Mouse (Mus musculus) cerebellum, adult 2 months (tissue): ENCODE measurements around the gene Arrdc2. TPM values are rescaled to one million over a fixed set of nuclear protein-coding genes. Genes with fewer than 3 reads are reported as not detected.

Experiments used
- DNase-seq, 2 experiments: peaks; one replicate each; pipeline ENCODE4 v3.0.0; 2021
- H3K27ac ChIP-seq: fragments of 200-500 bp; 2 replicates; pipeline ENCODE4 v1.5.1; 2012; ENCODE audit warnings: low read length, control low read depth, inconsistent platforms; ENCODE audit not compliant: insufficient read depth
- H3K27me3 ChIP-seq: fragments of 200-500 bp; 2 replicates; pipeline ENCODE4 v1.6.1; 2012; ENCODE audit warnings: inconsistent platforms, mild to moderate bottlenecking, low read length, moderate library complexity; ENCODE audit not compliant: control insufficient read depth, insufficient read depth
- H3K4me1 ChIP-seq: fragments of 200-500 bp; 2 replicates; pipeline ENCODE4 v1.6.1; 2011; ENCODE audit warnings: low read length; ENCODE audit not compliant: control insufficient read depth, insufficient read depth
- H3K4me3 ChIP-seq: fragments of 200-500 bp; replicated peaks from 2 replicates; pipeline ENCODE3; 2011; ENCODE audit warnings: mild to moderate bottlenecking, low read depth, low read length, control low read depth; ENCODE audit not compliant: insufficient read depth
- CTCF ChIP-seq: fragments of 200-500 bp; IDR thresholded peaks from 2 replicates; pipeline ENCODE4 v1.5.1; 2011; ENCODE audit warnings: low read depth, mild to moderate bottlenecking, control low read depth, low read length, moderate library complexity, borderline replicate concordance; ENCODE audit not compliant: insufficient read depth
- POLR2A ChIP-seq: fragments of 200-500 bp; IDR thresholded peaks from 2 replicates; pipeline ENCODE4 v1.6.1; 2011; ENCODE audit warnings: low read length, control low read depth, borderline replicate concordance; ENCODE audit not compliant: insufficient read depth
- WGBS: fragments of 180-500 bp; shearing (Covaris S2); methylation state at CpG from one replicate; pipeline ENCODE4 v1.1.7; 2018; 5-methylcytosine and 5-hydroxymethylcytosine counted together
- polyA plus RNA-seq: library from polyadenylated mRNA; depleted of rRNA; stranded (reverse); fragments of >200 nt; gene quantifications from 2 replicates; pipeline ENCODE4 v1.2.3, GENCODE M21; 2012

The Arrdc2 gene
- polyA plus RNA-seq, 1 experiment = 34.0 TPM

DNA sequence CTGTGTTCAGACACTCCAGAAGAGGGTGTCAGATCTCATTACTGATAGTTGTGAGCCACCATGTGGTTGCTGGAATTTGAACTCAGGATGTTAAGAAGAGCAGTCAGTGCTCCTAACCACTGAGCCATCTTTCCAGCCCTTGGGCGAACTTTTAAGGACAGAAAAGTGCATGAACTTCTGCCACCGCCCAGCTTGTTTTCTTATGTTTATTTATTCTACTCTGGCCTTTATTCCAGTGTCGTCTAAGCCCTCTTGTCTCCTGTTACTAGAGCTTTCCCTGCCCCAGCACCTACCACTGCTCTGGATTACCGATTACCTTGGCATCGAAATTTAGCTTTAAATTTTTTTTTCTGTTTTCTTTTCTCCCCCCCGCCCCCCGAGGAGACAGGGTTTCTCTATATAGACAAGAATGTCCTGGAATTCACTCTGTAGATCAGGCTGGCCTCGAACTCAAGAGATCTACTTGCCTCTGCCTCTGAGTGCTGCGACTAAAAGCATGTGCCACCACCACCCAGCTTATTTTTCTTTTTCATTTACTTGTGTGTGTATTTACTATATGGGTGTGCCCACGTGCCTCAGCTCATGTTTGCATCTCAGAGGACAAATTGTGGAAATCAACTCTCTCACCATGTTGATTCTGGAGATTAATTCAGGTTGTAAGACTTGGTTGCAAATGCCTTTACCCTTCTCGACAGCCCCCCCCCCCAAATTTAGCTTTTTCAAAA is 36.6 kb downstream of the Arrdc2 start:
- Histone ChIP-seq H3K27ac (no peak overlapping the region), H3K27me3 (peaks cover 2% of the 10 kb centered on the region; the same call in 1 of the 2 replicates), H3K4me3 (no peak overlapping the region), H3K4me1 (peaks cover 4% of the 10 kb centered on the region; the same call in 1 of the 2 replicates)
- WGBS = 84% methylated on average over 11 of the region's 11 CpGs
- TF ChIP-seq POLR2A (no peak), CTCF (no peak)
- no peak for DNase-seq

DNA sequence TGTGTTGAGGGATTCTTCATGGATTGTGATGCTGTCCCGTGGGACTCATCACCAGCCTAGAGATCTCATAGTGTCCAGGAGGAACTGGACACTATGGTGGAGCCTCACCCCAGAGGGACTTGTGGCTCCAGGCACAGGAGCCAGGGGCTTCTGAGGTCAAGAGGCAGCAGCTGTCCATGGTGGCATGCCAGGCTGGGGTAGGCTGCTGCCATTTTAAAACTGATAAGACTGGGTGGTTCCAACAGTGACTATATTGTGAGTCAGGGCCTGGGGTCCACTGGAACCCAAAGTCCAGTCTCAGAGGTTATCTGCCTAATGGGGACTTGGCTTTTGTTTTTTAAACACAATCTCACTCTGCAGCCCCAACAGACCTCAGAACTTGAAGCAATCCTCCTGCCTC is 37.7 kb downstream of the Arrdc2 start:
- H3K4me1 ChIP-seq = peaks cover 4% of the 10 kb centered on the region; the same call in 1 of the 2 replicates
- DNase-seq = no peak
- peaks cover 2% of the 10 kb centered on the region; the same call in 1 of the 2 replicates for H3K27me3 ChIP-seq
- WGBS = 80% methylated on average over 1 of the region's 1 CpGs
- no peak for TF ChIP-seq CTCF
- TF ChIP-seq POLR2A = no peak
- no peak overlapping the region for H3K27ac ChIP-seq
- no peak overlapping the region for H3K4me3 ChIP-seq

DNA sequence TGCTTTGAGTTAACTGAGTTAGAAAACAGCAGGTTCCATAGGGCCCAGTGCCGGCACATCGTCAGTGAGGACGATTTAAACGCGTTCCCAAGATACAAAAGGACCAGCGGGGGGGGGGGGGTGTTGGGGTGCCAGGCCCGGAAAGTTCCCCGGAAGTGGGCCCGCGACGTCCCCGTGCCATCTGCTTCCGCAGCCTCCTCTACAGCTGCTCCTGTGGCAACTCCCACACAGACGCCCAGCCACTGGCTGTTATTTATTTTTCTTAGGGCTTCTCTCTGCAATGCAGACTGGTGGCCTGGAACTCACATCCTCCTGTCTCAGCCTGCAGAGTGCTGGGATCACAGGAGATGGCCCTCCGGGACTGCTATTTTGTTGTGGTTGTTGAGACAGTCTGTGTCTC is 38.4 kb downstream of the Arrdc2 start:
- no peak for DNase-seq
- WGBS = 15% methylated on average over 15 of the region's 15 CpGs
- Histone ChIP-seq H3K4me1 (peaks cover 4% of the 10 kb centered on the region; the same call in 1 of the 2 replicates), H3K4me3 (no peak overlapping the region), H3K27me3 (peaks cover 2% of the 10 kb centered on the region; the same call in 1 of the 2 replicates), H3K27ac (no peak overlapping the region)
- TF ChIP-seq POLR2A (no peak), CTCF (no peak)

DNA sequence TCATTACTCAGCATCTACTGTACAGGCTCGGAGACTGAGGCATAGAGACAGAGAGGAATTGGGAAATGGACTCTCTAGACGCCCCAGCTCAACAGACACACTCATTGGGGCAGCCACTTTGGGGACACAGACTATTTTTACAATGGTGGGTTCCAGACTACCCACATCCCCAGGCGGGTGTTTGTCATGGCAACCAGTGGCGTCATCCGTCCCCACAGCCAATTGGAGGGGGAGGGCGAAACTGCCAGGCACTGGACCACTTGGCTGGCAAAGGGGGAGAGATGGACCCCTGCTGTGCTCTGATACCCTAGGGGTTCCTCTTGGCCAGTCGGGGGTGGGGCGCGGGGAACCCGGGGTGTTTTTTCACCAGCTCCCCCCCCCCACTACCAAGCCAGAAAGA is 38.9 kb downstream of the Arrdc2 start:
- 45% methylated on average over 10 of the region's 10 CpGs for WGBS
- Histone ChIP-seq H3K27ac (no peak overlapping the region), H3K4me3 (no peak overlapping the region), H3K27me3 (peaks cover 2% of the 10 kb centered on the region; the same call in 1 of the 2 replicates), H3K4me1 (peaks cover 4% of the 10 kb centered on the region; the same call in 1 of the 2 replicates)
- no peak for DNase-seq
- TF ChIP-seq CTCF (no peak), POLR2A (no peak)

DNA sequence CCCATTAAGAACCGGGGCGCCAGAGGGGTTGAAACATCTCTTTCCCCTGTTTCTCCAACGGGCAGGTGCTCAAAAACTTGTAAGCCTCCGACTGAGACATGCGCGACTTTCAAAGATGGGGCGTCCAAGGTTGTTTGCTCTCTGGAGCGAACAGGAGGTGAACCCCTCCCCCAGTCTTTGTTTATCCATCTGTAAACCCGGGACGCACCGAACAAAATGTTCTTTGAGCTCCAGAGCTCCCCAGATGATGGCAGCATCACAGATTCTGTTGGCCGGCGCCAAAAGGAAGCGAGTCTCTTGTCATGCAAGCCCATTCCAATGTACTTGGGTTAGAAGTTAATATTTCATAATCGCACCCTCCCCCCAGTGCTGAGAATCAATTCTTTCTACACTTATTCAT is 41.2 kb downstream of the Arrdc2 start:
- DNase-seq = peak in 1 of 2 experiments; percentile 52
- H3K27me3 ChIP-seq = no peaks in the 10 kb centered on the region
- 9% methylated on average over 15 of the region's 15 CpGs for WGBS
- H3K27ac ChIP-seq = peak overlapping the region; percentile 1; the same call in 1 of the 2 replicates
- H3K4me3 ChIP-seq = no peak overlapping the region
- no peak for TF ChIP-seq CTCF
- H3K4me1 ChIP-seq = no peaks in the 10 kb centered on the region

DNA sequence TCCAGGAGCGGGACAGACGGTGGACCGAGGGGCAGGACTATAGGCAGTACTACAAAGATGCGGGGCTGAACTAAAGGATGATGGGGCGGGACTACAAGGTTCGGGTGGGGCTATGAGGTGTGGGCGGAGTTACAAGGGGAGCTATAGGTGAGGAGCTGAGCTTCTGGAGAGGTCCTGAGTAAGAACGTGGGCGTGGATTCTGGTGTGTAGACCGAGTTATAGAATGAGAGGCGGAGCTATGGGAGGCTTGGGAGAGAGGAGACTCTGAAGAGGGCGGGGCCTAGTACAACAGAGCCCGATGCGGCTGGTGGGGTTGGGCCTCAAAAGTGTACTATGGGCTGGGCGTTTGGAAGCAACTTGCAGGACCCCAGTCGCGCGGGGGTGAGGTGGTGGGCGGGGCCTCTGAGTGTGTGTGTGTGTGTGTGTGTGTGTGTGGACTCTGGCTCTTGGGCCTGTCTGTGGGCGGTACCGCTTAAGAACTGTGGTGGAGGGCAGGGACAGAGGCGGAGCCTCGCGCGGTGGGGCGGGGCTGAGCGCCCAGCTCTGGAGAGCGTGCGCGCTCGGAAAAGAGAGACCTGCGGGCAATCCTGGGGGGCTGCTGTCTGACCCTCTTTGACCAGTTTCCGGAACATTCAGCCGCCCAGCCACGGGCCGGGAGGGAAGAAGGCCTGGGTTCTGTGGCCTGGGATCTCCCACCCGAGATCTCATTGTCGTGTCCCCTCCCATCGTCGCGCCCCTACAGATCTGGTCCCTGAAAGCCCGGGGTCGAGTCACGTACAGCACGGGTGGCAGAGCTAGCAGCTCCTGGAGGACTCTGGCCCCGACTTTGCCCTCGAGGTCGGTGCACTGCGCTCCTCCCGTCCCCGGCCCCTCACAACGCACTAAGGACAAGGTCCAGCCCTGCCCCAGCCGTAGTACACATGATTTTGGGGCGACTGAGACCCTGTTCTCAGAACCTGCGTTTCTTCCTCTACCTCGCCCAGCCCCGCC is 42.1 kb downstream of the Arrdc2 start:
- DNase-seq = peak; percentile 79 to 83
- Histone ChIP-seq H3K27me3 (no peaks in the 10 kb centered on the region), H3K4me1 (peaks cover 6% of the 10 kb centered on the region), H3K4me3 (peak overlapping the region; percentile 74), H3K27ac (peak overlapping the region; percentile 1; the same call in 1 of the 2 replicates)
- WGBS = under 1% methylated on average over 55 of the region's 57 CpGs
- no peak for TF ChIP-seq CTCF
- 0 out of 2 replicates have a peak, but pooled peaks have one; percentile 1 for TF ChIP-seq POLR2A

DNA sequence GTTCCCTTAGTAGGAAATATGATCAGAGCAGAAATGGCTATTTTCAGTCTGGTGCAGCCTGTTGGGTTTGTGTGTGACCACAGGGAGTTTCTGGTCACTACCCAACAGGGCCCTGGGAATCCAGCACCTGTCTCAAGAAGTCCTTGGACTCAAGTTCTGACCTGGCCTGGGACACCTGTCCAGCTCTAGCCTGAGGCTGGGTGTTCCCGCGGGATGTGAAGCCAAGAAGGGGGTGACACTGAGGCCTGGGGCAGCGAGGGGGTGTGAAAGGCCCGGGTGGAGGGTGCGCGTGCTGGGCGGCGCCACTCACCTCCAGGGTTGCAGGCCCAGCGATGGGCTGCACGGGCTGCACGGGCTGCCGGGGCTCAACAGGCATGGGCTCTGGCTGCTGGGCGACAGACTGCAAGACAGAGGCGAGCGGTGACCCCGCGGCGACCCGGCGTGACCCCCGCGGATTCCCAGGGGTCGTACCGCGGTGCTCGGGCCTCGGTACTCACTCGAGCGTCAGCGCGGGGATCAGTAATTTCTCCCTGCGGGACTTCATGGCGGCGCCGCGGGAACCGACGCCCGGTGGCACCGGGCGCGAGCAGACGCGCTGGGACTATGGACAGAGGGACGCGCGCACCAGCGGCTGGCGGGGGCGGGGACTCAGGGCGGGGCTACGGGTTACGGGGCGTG is 43.0 kb downstream of the Arrdc2 start:
- Histone ChIP-seq H3K4me3 (peak overlapping the region; percentile 74), H3K27me3 (no peaks in the 10 kb centered on the region), H3K4me1 (peaks cover 6% of the 10 kb centered on the region), H3K27ac (peak overlapping the region; percentile 60; the same call in 1 of the 2 replicates)
- WGBS = 6% methylated on average over 54 of the region's 54 CpGs
- no peak for DNase-seq
- TF ChIP-seq CTCF (no peak), POLR2A (no peak)

DNA sequence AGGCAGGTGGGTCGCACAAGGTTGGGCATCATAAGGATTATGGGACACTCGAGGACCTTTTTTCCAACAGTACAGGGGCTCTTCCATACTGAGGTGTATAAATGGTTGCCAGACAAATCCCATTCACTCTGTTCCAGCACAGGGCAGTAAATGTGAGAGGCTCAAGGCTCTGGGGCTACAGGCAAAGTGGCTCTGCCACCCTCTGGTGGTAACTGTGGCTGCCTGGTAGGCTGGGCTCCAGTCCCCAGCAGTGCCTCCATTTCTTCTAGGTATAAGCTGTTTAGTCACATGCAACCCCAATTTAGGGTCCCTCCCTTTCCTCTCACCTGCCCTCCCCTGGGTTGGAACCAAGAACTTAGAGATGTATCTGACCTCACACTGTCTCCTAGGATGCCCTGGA is 44.1 kb downstream of the Arrdc2 start:
- DNase-seq = no peak
- H3K4me1 ChIP-seq = peaks cover 6% of the 10 kb centered on the region
- no peak overlapping the region for H3K27ac ChIP-seq
- H3K4me3 ChIP-seq = no peak overlapping the region
- 92% methylated on average over 2 of the region's 2 CpGs for WGBS
- no peaks in the 10 kb centered on the region for H3K27me3 ChIP-seq
- TF ChIP-seq CTCF (peak; percentile 39; the same call in 1 of the 2 replicates), POLR2A (no peak)
